9 mouse cellular contexts compared by ENCODE assay signal in the genomic region with DNA sequence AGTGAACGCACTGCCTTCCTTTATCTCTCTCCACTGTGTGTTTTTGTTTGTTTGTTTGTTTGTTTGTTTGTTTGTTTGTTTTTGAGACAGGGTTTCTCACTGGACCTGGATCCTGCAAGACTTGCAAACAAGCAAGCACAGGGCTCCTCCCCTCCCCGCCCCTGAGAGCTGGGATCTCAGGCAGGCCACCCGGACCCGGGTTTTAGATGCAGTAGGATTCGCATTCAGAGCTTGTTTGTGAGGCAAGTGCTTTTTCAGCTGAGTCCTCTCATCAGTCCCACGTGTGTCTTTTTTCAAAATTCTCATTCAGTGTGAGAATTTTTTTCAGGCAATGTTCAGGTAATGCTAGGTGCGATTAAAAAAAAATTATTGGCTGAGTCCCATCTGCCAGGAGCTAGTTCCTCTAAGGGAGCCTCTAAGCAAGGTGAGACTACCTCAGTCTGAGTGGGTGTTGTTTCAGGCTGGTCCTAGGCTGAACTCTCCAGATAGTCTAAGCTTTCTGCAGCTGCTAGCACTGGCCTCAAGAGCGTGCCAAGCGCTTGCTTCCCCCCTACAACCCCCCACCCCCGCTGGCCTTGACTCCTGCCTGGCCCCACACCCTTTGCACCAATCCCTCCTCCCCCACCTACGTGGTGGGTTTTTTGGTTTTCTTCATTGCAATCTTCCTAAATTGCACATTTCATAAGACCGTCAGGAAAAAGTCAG.
A peak's percentile ranks its signal among the peaks of the same experiment; 100 is the strongest.
DNase-seq lines count a peak whose midpoint lies in the region; ATAC-seq lines count a peak whose summit lies in the region.
"Had no signal": no experiment of that assay in that cellular context is flagged by ENCODE, and none has a peak within 500 bp of the region (broad histone marks: within the 10 kb centered on the region; RNA-seq: fewer than 3 reads in every experiment).

No protein-coding gene starts in this region.

- H3K4me3 ChIP-seq in heart, embryonic 14.5 days (ENCODE audit: control insufficient read depth in 1 of 2, insufficient read depth in 1 of 2, low read depth in 1 of 2, low read length in 2 of 2): peak overlapping the region; percentile 35 to 37
- peak overlapping the region; percentile 48 for H3K4me3 ChIP-seq in heart, embryonic 15.5 days
- H3K4me3 ChIP-seq in liver, embryonic 15.5 days (replicated peaks): no peak overlapping the region

- no peak for DNase-seq in heart, postnatal 25 days (ENCODE audit: low spot score)
- peak; percentile 73 for DNase-seq in embryo, embryonic 10.5 days (ENCODE audit: low spot score)
- DNase-seq in urinary bladder, adult 18-20 months (ENCODE audit: low spot score in 2 of 2): no peak
- DNase-seq in layer of hippocampus, postnatal 14 days (ENCODE audit: low spot score in 2 of 2): no peak
- no peak for DNase-seq in thymus, postnatal 0 days (ENCODE audit: low spot score)

- H3K27ac ChIP-seq in heart, embryonic 14.5 days (replicated peaks in 1 of 2; ENCODE audit: control insufficient read depth in 1 of 2, insufficient read depth in 1 of 2, low read depth in 2 of 2, low read length in 2 of 2): peak overlapping the region; percentile 79 to 85
- H3K27ac ChIP-seq in heart, embryonic 15.5 days: peak overlapping the region; percentile 93
- H3K27ac ChIP-seq in liver, embryonic 15.5 days (replicated peaks): no peak overlapping the region

- intact Hi-C loops in heart, postnatal 25 days (cut with DNase I): loop anchor here (5.0 kb wide), 2 partner anchors 58 to 417 kb away; no protein-coding TSS in a partner anchor

- H3K4me2 ChIP-seq in heart, embryonic 14.5 days (ENCODE audit: low read length): peak overlapping the region; percentile 80
- H3K4me2 ChIP-seq in heart, embryonic 15.5 days: peak overlapping the region; percentile 85
- H3K4me2 ChIP-seq in liver, embryonic 15.5 days: peak overlapping the region; percentile 58

- H3K27me3 ChIP-seq in heart, embryonic 14.5 days (ENCODE audit: control insufficient read depth, insufficient read depth, low read length): no peaks in the 10 kb centered on the region
- H3K27me3 ChIP-seq in heart, embryonic 15.5 days: no peaks in the 10 kb centered on the region
- no peaks in the 10 kb centered on the region for H3K27me3 ChIP-seq in liver, embryonic 15.5 days

- no peak for ATAC-seq in heart, embryonic 14.5 days (ENCODE audit: insufficient number of reproducible peaks, insufficient read depth, low FRiP score, low read depth)
- peak; percentile 34 for ATAC-seq in heart, embryonic 15.5 days (replicated peaks; ENCODE audit: insufficient number of reproducible peaks, insufficient read depth, low FRiP score, low read depth)
- no peak for ATAC-seq in liver, embryonic 15.5 days (ENCODE audit: insufficient read depth)

- H3K9ac ChIP-seq in heart, embryonic 14.5 days (ENCODE audit: low read length): peak overlapping the region; percentile 73
- H3K9ac ChIP-seq in heart, embryonic 15.5 days: peak overlapping the region; percentile 61
- H3K9ac ChIP-seq in liver, embryonic 15.5 days: no peak overlapping the region

- no peaks in the 10 kb centered on the region for H3K36me3 ChIP-seq in heart, embryonic 14.5 days (ENCODE audit: control insufficient read depth, insufficient read depth, low read length)
- no peaks in the 10 kb centered on the region for H3K36me3 ChIP-seq in heart, embryonic 15.5 days
- H3K36me3 ChIP-seq in liver, embryonic 15.5 days (replicated peaks): no peaks in the 10 kb centered on the region
- H3K36me3 ChIP-seq: G1E had no signal

- 37% methylated on average over 12 of the region's 12 CpGs for whole genome bisulfite sequencing in heart, embryonic 14.5 days
- WGBS in heart, embryonic 15.5 days: 41% methylated on average over 12 of the region's 12 CpGs
- 40% methylated on average over 12 of the region's 12 CpGs for WGBS in liver, embryonic 15.5 days (ENCODE audit: insufficient replicate concordance)

- peaks cover 15 to 20% of the 10 kb centered on the region in 2 experiments for H3K4me1 ChIP-seq in heart, embryonic 14.5 days (ENCODE audit: control insufficient read depth in 2 of 2, insufficient read depth in 2 of 2, low read length in 2 of 2)
- peaks cover 23% of the 10 kb centered on the region for H3K4me1 ChIP-seq in heart, embryonic 15.5 days (replicated peaks)
- H3K4me1 ChIP-seq in liver, embryonic 15.5 days (replicated peaks): 0 out of 2 replicates have a peak, but pooled peaks cover 4% of the 10 kb centered on the region

- H3K9me3 ChIP-seq in heart, embryonic 14.5 days (ENCODE audit: control insufficient read depth, low read length): no peaks in the 10 kb centered on the region
- no peaks in the 10 kb centered on the region for H3K9me3 ChIP-seq in heart, embryonic 15.5 days (replicated peaks)
- no peaks in the 10 kb centered on the region for H3K9me3 ChIP-seq in liver, embryonic 15.5 days (replicated peaks)
